Mouse (Mus musculus): ENCODE data around the gene Tmem234. TPM values are rescaled to one million over a fixed set of nuclear protein-coding genes. Genes with fewer than 3 reads are reported as not detected.

Tmem234 gene
- total RNA-seq, 2 experiments from 2014 or later: 89.2 to 90.1 TPM

- DNase-seq (ENCODE audit: low spot score in 2 of 2): no peak
Measured at GRCm38 (mm10) chr4:129620419-129621282, 20.2 kb downstream of the Tmem234 start.

GRCm38 (mm10) chr4:129621283-129621841 is 20.9 kb downstream of the Tmem234 start:
- DNase-seq (ENCODE audit: low spot score in 2 of 2): no peak

GRCm38 (mm10) chr4:129622120-129622802 is 21.8 kb downstream of the Tmem234 start:
- no peak for DNase-seq (ENCODE audit: low spot score in 2 of 2)

- no peak for DNase-seq (ENCODE audit: low spot score in 2 of 2)
Measured at GRCm38 (mm10) chr4:129622803-129623535, 22.5 kb downstream of the Tmem234 start.

GRCm38 (mm10) chr4:129623681-129624091 is 23.2 kb downstream of the Tmem234 start, which contains the start of gene Ccdc28b:
TSS of gene Ccdc28b (minus strand) at chr4:129623947.
- DNase-seq (ENCODE audit: low spot score in 2 of 2): peak; percentile 44 to 68

- DNase-seq (ENCODE audit: low spot score in 2 of 2): peak; percentile 79 to 89
Measured at GRCm38 (mm10) chr4:129624281-129625028, 24.0 kb downstream of the Tmem234 start.

- DNase-seq (ENCODE audit: low spot score in 2 of 2): peak in 1 of 2 experiments; percentile 67
Measured at GRCm38 (mm10) chr4:129625029-129625370, 24.5 kb downstream of the Tmem234 start.

- DNase-seq (ENCODE audit: low spot score in 2 of 2): no peak
Measured at GRCm38 (mm10) chr4:129625496-129625895, 25.0 kb downstream of the Tmem234 start.

GRCm38 (mm10) chr4:129626035-129626434 is 25.6 kb downstream of the Tmem234 start:
- DNase-seq (ENCODE audit: low spot score in 2 of 2): no peak

GRCm38 (mm10) chr4:129630944-129631343 is 30.5 kb downstream of the Tmem234 start:
- DNase-seq (ENCODE audit: low spot score in 2 of 2): no peak

GRCm38 (mm10) chr4:129631867-129632266 is 31.4 kb downstream of the Tmem234 start:
- no peak for DNase-seq (ENCODE audit: low spot score in 2 of 2)

- no peak for DNase-seq (ENCODE audit: low spot score in 2 of 2)
Measured at GRCm38 (mm10) chr4:129633852-129634251, 33.4 kb downstream of the Tmem234 start.

- no peak for DNase-seq (ENCODE audit: low spot score in 2 of 2)
Measured at GRCm38 (mm10) chr4:129639221-129639620, 38.8 kb downstream of the Tmem234 start.

GRCm38 (mm10) chr4:129640101-129640637 is 39.7 kb downstream of the Tmem234 start:
- no peak for DNase-seq (ENCODE audit: low spot score in 2 of 2)

- DNase-seq (ENCODE audit: low spot score in 2 of 2): peak; percentile 97 to 98
Measured at GRCm38 (mm10) chr4:129640638-129641467, 40.4 kb downstream of the Tmem234 start, which contains the start of gene Txlna. TSS of gene Txlna (minus strand) at chr4:129641065.

- DNase-seq (ENCODE audit: low spot score in 2 of 2): no peak
Measured at GRCm38 (mm10) chr4:129641756-129642155, 41.3 kb downstream of the Tmem234 start.

GRCm38 (mm10) chr4:129645204-129645603 is 44.7 kb downstream of the Tmem234 start:
- peak in 1 of 2 experiments; percentile 39 for DNase-seq (ENCODE audit: low spot score in 2 of 2)

GRCm38 (mm10) chr4:129648656-129649055 is 48.2 kb downstream of the Tmem234 start:
- DNase-seq (ENCODE audit: low spot score in 2 of 2): no peak

GRCm38 (mm10) chr4:129650359-129650758 is 49.9 kb downstream of the Tmem234 start:
- DNase-seq (ENCODE audit: low spot score in 2 of 2): no peak

Data from left cerebral cortex, adult 18-20 months (tissue).